Mouse (Mus musculus) midbrain, embryonic 11.5 days (tissue): ENCODE results near the gene Vmn1r126. TPM values are rescaled to one million over a fixed set of nuclear protein-coding genes. Genes with fewer than 3 reads are reported as not detected.
"Not testable (repeated sequence)": the region's sequence is repeated elsewhere in the genome, so short reads cannot be mapped to it uniquely, and the experiment has no call there.

Experiments used
- ATAC-seq: fragments of 200-750 bp; cut with Nextera tagmentation; 2 replicates; pipeline ENCODE4 v1.8.0; 2017; ENCODE audit warnings: moderate TSS enrichment, moderate library complexity; ENCODE audit not compliant: low FRiP score
- DNase-seq: peaks from one replicate; pipeline ENCODE4 v3.0.0; 2015; ENCODE audit warnings: low spot score; ENCODE audit errors: missing footprints
- H3K27ac ChIP-seq: fragments of 300-500 bp; sonication (generic); 2 replicates; pipeline ENCODE4 v1.5.1; 2014; ENCODE audit warnings: low read depth, low read length
- H3K27me3 ChIP-seq: fragments of 300-500 bp; sonication (generic); 2 replicates; pipeline ENCODE4 v1.6.1; 2014; ENCODE audit warnings: mild to moderate bottlenecking, low read length, moderate library complexity, mixed read lengths; ENCODE audit not compliant: control insufficient read depth, insufficient read depth
- H3K36me3 ChIP-seq: fragments of 300-500 bp; sonication (generic); 2 replicates; pipeline ENCODE4 v1.6.1; 2014; ENCODE audit warnings: mild to moderate bottlenecking, low read length, moderate library complexity, mixed read lengths; ENCODE audit not compliant: control insufficient read depth, insufficient read depth
- H3K4me1 ChIP-seq: fragments of 300-500 bp; sonication (generic); 2 replicates; pipeline ENCODE4 v1.6.1; 2014; ENCODE audit warnings: low read length; ENCODE audit not compliant: control insufficient read depth, insufficient read depth
- H3K4me2 ChIP-seq: fragments of 300-500 bp; sonication (generic); 2 replicates; pipeline ENCODE4 v1.6.1; 2014; ENCODE audit warnings: mild to moderate bottlenecking, moderate library complexity
- H3K4me3 ChIP-seq: fragments of 300-500 bp; sonication (generic); 2 replicates; pipeline ENCODE4 v1.5.1; 2014; ENCODE audit warnings: low read depth, low read length
- H3K9ac ChIP-seq: fragments of 300-500 bp; sonication (generic); 2 replicates; pipeline ENCODE4 v1.6.1; 2014; ENCODE audit warnings: low read length
- H3K9me3 ChIP-seq: fragments of 300-500 bp; sonication (generic); 2 replicates; pipeline ENCODE4 v1.6.1; 2016; ENCODE audit warnings: low read length; ENCODE audit not compliant: control insufficient read depth
- WGBS: fragments of 180-500 bp; shearing (Covaris S2); extraction: QIAGEN DNeasy Blood & Tissue Kit; methylation state at CpG from one replicate; pipeline ENCODE4 v1.1.7; 2014; 5-methylcytosine and 5-hydroxymethylcytosine counted together
- polyA plus RNA-seq: library from polyadenylated mRNA; unstranded; fragments of >200 nt; fragmentation: Nextera tagmentation; extraction: Ambion mirVana; gene quantifications from 2 replicates; pipeline ENCODE4 v1.2.1, GENCODE M21; 2014

Gene Vmn1r126
- polyA plus RNA-seq = not detected in 2 replicates

- not testable (repeated sequence) for H3K36me3 ChIP-seq, H3K4me1 ChIP-seq, DNase-seq, H3K4me3 ChIP-seq, H3K4me2 ChIP-seq, H3K9me3 ChIP-seq, H3K27ac ChIP-seq, H3K27me3 ChIP-seq, ATAC-seq, H3K9ac ChIP-seq
- WGBS = no CpG with 5 or more reads among the region's 5 CpGs
Measured at GRCm38 (mm10) chr7:21301367-21301766, at the start of gene Vmn1r126. Vmn1r126 (minus strand) TSS chr7:21301467.

- H3K9ac ChIP-seq, DNase-seq, H3K4me2 ChIP-seq, H3K27ac ChIP-seq, H3K27me3 ChIP-seq, H3K4me3 ChIP-seq, H3K9me3 ChIP-seq, H3K36me3 ChIP-seq, ATAC-seq, H3K4me1 ChIP-seq: not testable (repeated sequence)
- WGBS = 70% methylated on average over 1 of the region's 1 CpGs
Measured at GRCm38 (mm10) chr7:21349073-21349472, 47.8 kb upstream of the Vmn1r126 start, which contains the start of gene Vmn1r128. Vmn1r128 (plus strand) TSS chr7:21349373.

GRCm38 (mm10) chr7:21319761-21320160 lies 18.5 kb upstream of the Vmn1r126 start, which contains the start of gene Vmn1r127:
Vmn1r127 (minus strand) TSS chr7:21319861.
- not testable (repeated sequence) for DNase-seq, H3K4me1 ChIP-seq, H3K4me3 ChIP-seq, H3K36me3 ChIP-seq, H3K4me2 ChIP-seq, H3K27ac ChIP-seq, H3K9ac ChIP-seq, H3K9me3 ChIP-seq, ATAC-seq, H3K27me3 ChIP-seq
- no CpG with 5 or more reads among the region's 3 CpGs for WGBS

- not testable (repeated sequence) for H3K9ac ChIP-seq, DNase-seq, H3K36me3 ChIP-seq, H3K4me1 ChIP-seq, H3K4me3 ChIP-seq, H3K27ac ChIP-seq, H3K4me2 ChIP-seq, H3K27me3 ChIP-seq, ATAC-seq, H3K9me3 ChIP-seq
- WGBS = 76% methylated on average over 3 of the region's 3 CpGs
Measured at GRCm38 (mm10) chr7:21271879-21272278, 29.4 kb downstream of the Vmn1r126 start, which contains the start of gene Vmn1r125. Vmn1r125 (plus strand) TSS chr7:21272179.

- WGBS = 79% methylated on average over 4 of the region's 4 CpGs
- H3K9ac ChIP-seq, H3K27ac ChIP-seq, H3K4me1 ChIP-seq, H3K4me2 ChIP-seq, H3K27me3 ChIP-seq, ATAC-seq, H3K36me3 ChIP-seq, DNase-seq, H3K9me3 ChIP-seq, H3K4me3 ChIP-seq: not testable (repeated sequence)
Measured at GRCm38 (mm10) chr7:21260517-21260916, 40.8 kb downstream of the Vmn1r126 start, which contains the start of gene Vmn1r124. Vmn1r124 (minus strand) TSS chr7:21260617.

Other genes with a start within 250 kb of the Vmn1r126 start
- gene Vmn1r120, start 247.7 kb downstream of the Vmn1r126 start, polyA plus RNA-seq = not detected in 2 replicates
- not detected in 2 replicates for gene Vmn1r121, start 203.0 kb downstream of the Vmn1r126 start, polyA plus RNA-seq
- not detected in 2 replicates for gene Vmn1r122, start 167.3 kb downstream of the Vmn1r126 start, polyA plus RNA-seq
- gene Vmn1r123, start 139.3 kb downstream of the Vmn1r126 start, polyA plus RNA-seq = not detected in 2 replicates
- gene Gm5157, start 111.0 kb downstream of the Vmn1r126 start, polyA plus RNA-seq = not detected in 2 replicates
- not detected in 2 replicates for gene Vmn1r124, start 40.9 kb downstream of the Vmn1r126 start, polyA plus RNA-seq
- not detected in 2 replicates for gene Vmn1r125, start 29.3 kb downstream of the Vmn1r126 start, polyA plus RNA-seq
- gene Vmn1r127, start 18.4 kb upstream of the Vmn1r126 start, polyA plus RNA-seq = not detected in 2 replicates
- gene Vmn1r128, start 47.9 kb upstream of the Vmn1r126 start, polyA plus RNA-seq = not detected in 2 replicates
- gene Vmn1r129, start 59.8 kb upstream of the Vmn1r126 start, polyA plus RNA-seq = not detected in 2 replicates
- gene Gm6882, start 131.3 kb upstream of the Vmn1r126 start, polyA plus RNA-seq = not detected in 2 replicates
- gene Vmn1r130, start 210.3 kb upstream of the Vmn1r126 start, polyA plus RNA-seq = not detected in 2 replicates
- not detected in 2 replicates for gene Vmn1r131, start 244.6 kb upstream of the Vmn1r126 start, polyA plus RNA-seq